Mouse (Mus musculus) ES-E14 (cell line): Measurements from ENCODE around the gene Ccdc40.
"Not testable (repeated sequence)": the region's sequence is repeated elsewhere in the genome, so short reads cannot be mapped to it uniquely, and the experiment has no call there.

ENCODE experiments used
- CHD2 ChIP-seq: IDR thresholded peaks from 2 replicates; pipeline ENCODE4 v1.6.1; 2014; ENCODE audit warnings: mild to moderate bottlenecking, low read depth, low read length, inconsistent platforms
- HCFC1 ChIP-seq: IDR thresholded peaks from 2 replicates; pipeline ENCODE4 v1.6.1; 2012; ENCODE audit warnings: low read length, inconsistent platforms, borderline replicate concordance; ENCODE audit not compliant: insufficient read depth
- MAFK ChIP-seq: IDR thresholded peaks from 2 replicates; pipeline ENCODE4 v1.6.1; 2014; ENCODE audit warnings: mild to moderate bottlenecking, low read depth, low read length, inconsistent platforms; ENCODE audit not compliant: insufficient read depth
- ZC3H11A ChIP-seq: IDR thresholded peaks from 2 replicates; pipeline ENCODE4 v1.6.1; 2012; ENCODE audit warnings: low read depth, mild to moderate bottlenecking, inconsistent platforms, low read length, borderline replicate concordance
- ZNF384 ChIP-seq: IDR thresholded peaks from 2 replicates; pipeline ENCODE4 v1.6.1; 2012; ENCODE audit warnings: low read depth, low read length, inconsistent platforms

GRCm38 (mm10) chr11:119272492-119272891 lies 44.1 kb downstream of the Ccdc40 start:
- not testable (repeated sequence) for TF ChIP-seq ZC3H11A, CHD2, HCFC1, ZNF384, MAFK
